ENCODE assay signal across 22 mouse cellular contexts in the genomic region with DNA sequence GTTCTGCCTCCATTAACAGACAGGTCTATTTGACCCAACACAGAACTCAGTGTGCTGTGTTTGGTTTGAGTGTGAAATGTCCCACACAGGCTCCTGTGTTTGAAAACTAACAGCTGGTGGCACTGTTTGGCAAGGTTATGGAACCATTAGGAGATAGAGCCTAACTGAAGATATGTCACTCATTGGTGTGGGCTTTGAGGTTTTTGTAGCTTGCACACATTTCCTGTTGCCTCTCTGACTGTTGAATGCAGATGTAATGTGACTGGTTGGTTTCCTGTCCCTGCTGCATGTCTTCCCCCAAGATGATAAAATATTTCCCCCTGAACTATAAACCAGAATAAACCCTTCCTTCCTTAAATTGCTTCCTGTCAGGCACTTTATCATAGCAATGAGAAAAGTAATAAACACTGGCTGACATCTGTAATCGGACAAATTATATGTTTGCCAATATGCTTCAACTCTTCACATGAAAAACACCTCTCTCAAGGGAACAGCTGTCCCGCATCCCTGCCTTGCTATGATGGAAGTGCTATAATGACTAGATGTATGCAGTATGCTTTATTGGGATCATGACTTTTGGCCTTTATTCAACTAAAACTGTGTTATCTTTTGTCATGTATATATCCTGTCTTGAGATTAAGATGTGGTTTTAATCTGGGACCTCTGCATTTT.
A peak's percentile ranks its signal among the peaks of the same experiment; 100 is the strongest.
DNase-seq lines count a peak whose midpoint lies in the region; ATAC-seq and TF ChIP-seq lines count a peak whose summit lies in the region.
"Had no signal": no experiment of that assay in that cellular context is flagged by ENCODE, and none has a peak within 500 bp of the region (broad histone marks: within the 10 kb centered on the region; RNA-seq: fewer than 3 reads in every experiment).

No protein-coding gene starts in this region.

- H3K9me3 ChIP-seq in kidney, embryonic 15.5 days (replicated peaks): no peaks in the 10 kb centered on the region
- no peaks in the 10 kb centered on the region for H3K9me3 ChIP-seq in lung, embryonic 14.5 days (ENCODE audit: low read depth, low read length)
- H3K9me3 ChIP-seq: embryonic facial prominence, embryonic 12.5 days; forebrain, embryonic 15.5 days; heart, embryonic 10.5 days; hindbrain, embryonic 13.5 days had no signal

- H3K27me3 ChIP-seq in kidney, embryonic 15.5 days: no peaks in the 10 kb centered on the region
- H3K27me3 ChIP-seq in lung, embryonic 14.5 days (ENCODE audit: insufficient read depth, low read length): no peaks in the 10 kb centered on the region
- H3K27me3 ChIP-seq: CH12.LX; embryonic facial prominence, embryonic 12.5 days; forebrain, embryonic 15.5 days; hindbrain, embryonic 13.5 days had no signal

- no peak for DNase-seq in kidney, adult 18-20 months
- DNase-seq in lung, embryonic 14.5 days: peak; percentile 67
- no peak for DNase-seq in lung, postnatal 14 days
- DNase-seq in MEL-GATA-1-ER (ENCODE audit: extremely low read depth, low read depth): peak; percentile 11
- DNase-seq in embryo, embryonic 10.5 days (ENCODE audit: low spot score): no peak
- no peak for DNase-seq in adrenal gland, postnatal 25 days
- DNase-seq: adrenal gland, adult 8-10 months; cerebellum, adult 11-12 months; cerebellum, adult 9-11 months; cerebellum, postnatal 36 days; gastrocnemius, postnatal 36 days; heart, adult 18-20 months; heart, postnatal 10 days; heart, postnatal 4 days had no signal

- no peaks in the 10 kb centered on the region for H3K4me1 ChIP-seq in kidney, embryonic 15.5 days
- no peaks in the 10 kb centered on the region for H3K4me1 ChIP-seq in lung, embryonic 14.5 days (ENCODE audit: insufficient read depth)
- H3K4me1 ChIP-seq: embryonic facial prominence, embryonic 12.5 days; forebrain, embryonic 15.5 days; heart, embryonic 10.5 days; hindbrain, embryonic 13.5 days had no signal

- H3K4me3 ChIP-seq in kidney, embryonic 15.5 days (replicated peaks): no peak overlapping the region
- H3K4me3 ChIP-seq in lung, embryonic 14.5 days (ENCODE audit: low read depth, low read length): no peak overlapping the region
- H3K4me3 ChIP-seq: embryonic facial prominence, embryonic 12.5 days; forebrain, embryonic 15.5 days; heart, embryonic 10.5 days; hindbrain, embryonic 13.5 days had no signal

- TF ChIP-seq CTCF in lung, embryonic 14.5 days (IDR thresholded peaks at IDR 0.05; ENCODE audit: low read depth): no peak

- no peak overlapping the region for H3K4me2 ChIP-seq in kidney, embryonic 15.5 days
- no peak overlapping the region for H3K4me2 ChIP-seq in lung, embryonic 14.5 days
- H3K4me2 ChIP-seq: embryonic facial prominence, embryonic 12.5 days; forebrain, embryonic 15.5 days; hindbrain, embryonic 13.5 days had no signal

- peak; percentile 52; the same call in 1 of the 2 replicates for ATAC-seq in kidney, embryonic 15.5 days (replicated peaks; ENCODE audit: low FRiP score)
- peak; percentile 75 for ATAC-seq in lung, embryonic 14.5 days (ENCODE audit: insufficient read depth)
- peak; percentile 72 to 76 for ATAC-seq in hematopoietic stem cell, adult 5-6 weeks (replicated peaks in 1 of 2; ENCODE audit: insufficient read depth in 1 of 2, low FRiP score in 2 of 2, low TSS enrichment in 1 of 2, low read depth in 1 of 2, poor library complexity in 2 of 2, severe bottlenecking in 2 of 2)
- ATAC-seq: forebrain, embryonic 15.5 days; hindbrain, postnatal 0 days had no signal

- H3K36me3 ChIP-seq in kidney, embryonic 15.5 days: no peaks in the 10 kb centered on the region
- no peaks in the 10 kb centered on the region for H3K36me3 ChIP-seq in lung, embryonic 14.5 days (ENCODE audit: insufficient read depth)
- H3K36me3 ChIP-seq: embryonic facial prominence, embryonic 12.5 days; forebrain, embryonic 15.5 days; heart, embryonic 10.5 days; hindbrain, embryonic 13.5 days had no signal

- 57% methylated on average over 2 of the region's 2 CpGs for WGBS in kidney, embryonic 15.5 days
- WGBS in lung, embryonic 14.5 days: 41% methylated on average over 2 of the region's 2 CpGs

- no peak overlapping the region for H3K27ac ChIP-seq in kidney, embryonic 15.5 days
- H3K27ac ChIP-seq in lung, embryonic 14.5 days (ENCODE audit: low read depth): no peak overlapping the region
- H3K27ac ChIP-seq: embryonic facial prominence, embryonic 12.5 days; forebrain, embryonic 15.5 days; heart, embryonic 10.5 days; hindbrain, embryonic 13.5 days; hindbrain, postnatal 0 days had no signal

- H3K9ac ChIP-seq in kidney, embryonic 15.5 days: no peak overlapping the region
- H3K9ac ChIP-seq in lung, embryonic 14.5 days: no peak overlapping the region
- H3K9ac ChIP-seq: embryonic facial prominence, embryonic 12.5 days; forebrain, embryonic 15.5 days; hindbrain, embryonic 13.5 days had no signal

Comparison
In these comparisons a context has a peak if more than half of its experiments do, and no peak if none do; other contexts are left out.
1. DNase-seq: peak in lung, embryonic 14.5 days (single experiment) and MEL-GATA-1-ER (single experiment); none in kidney, adult 18-20 months (single experiment), lung, postnatal 14 days (single experiment), embryo, embryonic 10.5 days (single experiment) and adrenal gland, postnatal 25 days (single experiment).
2. Peak in every context shown above with its lines, with median percentiles within 50 percentile points of each other: ATAC-seq.